Mouse (Mus musculus): ENCODE results near the gene Tbkbp1.

DNA sequence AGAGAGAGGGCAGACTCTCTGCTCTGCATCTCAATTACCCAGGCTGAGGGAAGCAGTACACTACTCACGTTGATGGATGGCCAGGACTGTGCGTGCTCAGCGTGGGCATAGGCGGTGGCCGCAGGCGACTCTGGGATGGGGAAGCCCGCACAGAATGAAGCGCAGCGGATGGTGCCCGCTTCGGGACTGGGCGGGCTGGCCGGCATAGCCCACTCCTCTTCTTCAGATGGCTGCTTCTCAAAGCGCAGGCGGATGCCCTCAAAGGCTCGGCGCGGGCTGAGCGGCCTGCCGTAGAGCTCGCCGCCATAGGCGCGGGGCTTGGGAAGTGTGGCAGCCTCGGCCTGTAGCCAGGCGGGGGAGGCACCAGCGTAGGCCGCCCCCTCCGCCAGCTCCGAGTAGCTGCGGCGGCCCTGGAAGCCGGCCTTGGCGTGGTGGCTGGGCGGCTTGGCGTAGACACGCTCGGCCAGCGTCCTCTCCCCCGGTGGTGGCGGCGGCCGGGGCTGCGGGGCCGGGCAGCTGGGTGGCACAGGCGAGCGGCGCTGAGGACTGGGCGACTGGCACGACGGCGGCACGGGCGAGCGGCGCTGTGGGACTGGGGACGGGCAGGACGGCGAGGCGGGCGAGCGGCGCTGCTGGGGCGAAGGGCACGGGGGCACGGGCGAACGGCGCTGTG is 12.6 kb downstream of the Tbkbp1 start:
- TF ChIP-seq CTCF (IDR thresholded peaks at IDR 0.05; ENCODE audit: control insufficient read depth, insufficient read depth, low read length) (no peak), POLR2A (IDR thresholded peaks at IDR 0.05; ENCODE audit: borderline replicate concordance, control insufficient read depth, low read depth, low read length) (no peak)
